In genomic region chr2:52741681-52742255, GRCm38 (mm10) we compare ENCODE assay signal across 8 mouse cellular contexts. TPM values are rescaled to one million over a fixed set of nuclear protein-coding genes. Genes with fewer than 3 reads are reported as not detected.
A peak's percentile ranks its signal among the peaks of the same experiment; 100 is the strongest.
DNase-seq lines count a peak whose midpoint lies in the region; ATAC-seq lines count a peak whose summit lies in the region.

No protein-coding gene starts in this region.

- peak overlapping the region; percentile 97 for H3K9ac ChIP-seq in neural tube, embryonic 11.5 days (ENCODE audit: low read length)
- peak overlapping the region; percentile 85 for H3K9ac ChIP-seq in hindbrain, embryonic 13.5 days
- H3K9ac ChIP-seq in liver, embryonic 16.5 days (ENCODE audit: low read depth, low read length): peak overlapping the region; percentile 86

- WGBS in neural tube, embryonic 11.5 days: under 1% methylated on average over 54 of the region's 54 CpGs
- WGBS in hindbrain, embryonic 13.5 days: under 1% methylated on average over 54 of the region's 54 CpGs
- under 1% methylated on average over 54 of the region's 54 CpGs for WGBS in liver, embryonic 16.5 days (ENCODE audit: insufficient replicate concordance)

- peak overlapping the region; percentile 77 for H3K4me3 ChIP-seq in neural tube, embryonic 11.5 days (ENCODE audit: low read depth, low read length)
- peak overlapping the region; percentile 87 for H3K4me3 ChIP-seq in hindbrain, embryonic 13.5 days
- H3K4me3 ChIP-seq in liver, embryonic 16.5 days (ENCODE audit: low read depth, low read length): peak overlapping the region; percentile 87

- no peaks in the 10 kb centered on the region for H3K36me3 ChIP-seq in neural tube, embryonic 11.5 days (ENCODE audit: control insufficient read depth, insufficient read depth, low read length)
- peaks cover 3% of the 10 kb centered on the region; the same call in 1 of the 2 replicates for H3K36me3 ChIP-seq in hindbrain, embryonic 13.5 days
- no peaks in the 10 kb centered on the region for H3K36me3 ChIP-seq in liver, embryonic 16.5 days (ENCODE audit: control insufficient read depth, insufficient read depth)

- H3K9me3 ChIP-seq in neural tube, embryonic 11.5 days (ENCODE audit: control insufficient read depth, low read length): no peaks in the 10 kb centered on the region
- no peaks in the 10 kb centered on the region for H3K9me3 ChIP-seq in hindbrain, embryonic 13.5 days
- H3K9me3 ChIP-seq in liver, embryonic 16.5 days (replicated peaks; ENCODE audit: control insufficient read depth, low read length): no peaks in the 10 kb centered on the region

- DNase-seq in neural tube, embryonic 11.5 days (ENCODE audit: low spot score): no peak
- no peak for DNase-seq in neural tube, embryonic 10.5 days (ENCODE audit: extremely low spot score, low spot score)
- DNase-seq in retina, embryonic 14.5 days (ENCODE audit: low spot score): peak; percentile 83
- no peak for DNase-seq in cerebellum, adult 9-11 months

- H3K4me1 ChIP-seq in neural tube, embryonic 11.5 days (ENCODE audit: control insufficient read depth, insufficient read depth, low read length): no peaks in the 10 kb centered on the region
- H3K4me1 ChIP-seq in hindbrain, embryonic 13.5 days (replicated peaks): peaks cover 18% of the 10 kb centered on the region
- H3K4me1 ChIP-seq in liver, embryonic 16.5 days (ENCODE audit: control insufficient read depth, low read depth, low read length): peaks cover 6% of the 10 kb centered on the region

- peak overlapping the region; percentile 61 for H3K4me2 ChIP-seq in neural tube, embryonic 11.5 days (ENCODE audit: low read depth)
- peak overlapping the region; percentile 61 for H3K4me2 ChIP-seq in hindbrain, embryonic 13.5 days
- peak overlapping the region; percentile 90 for H3K4me2 ChIP-seq in liver, embryonic 16.5 days (ENCODE audit: low read depth, low read length)

- peak overlapping the region; percentile 92 for H3K27ac ChIP-seq in neural tube, embryonic 11.5 days (ENCODE audit: low read depth, low read length)
- H3K27ac ChIP-seq in hindbrain, embryonic 13.5 days: peak overlapping the region; percentile 98
- H3K27ac ChIP-seq in liver, embryonic 16.5 days (ENCODE audit: low read length): peak overlapping the region; percentile 86

- no peaks in the 10 kb centered on the region for H3K27me3 ChIP-seq in neural tube, embryonic 11.5 days (ENCODE audit: control insufficient read depth, insufficient read depth, low read length)
- no peaks in the 10 kb centered on the region for H3K27me3 ChIP-seq in hindbrain, embryonic 13.5 days
- H3K27me3 ChIP-seq in liver, embryonic 16.5 days (ENCODE audit: control insufficient read depth, insufficient read depth, low read depth, low read length): no peaks in the 10 kb centered on the region

- peak; percentile 90 for ATAC-seq in neural tube, embryonic 11.5 days (ENCODE audit: insufficient read depth, low FRiP score, low TSS enrichment)
- ATAC-seq in activated CD4-positive, CD25-positive, alpha-beta regulatory T cell, adult 4 months: peak; percentile 73
- ATAC-seq in erythroblast, adult 5-6 weeks (replicated peaks; ENCODE audit: low FRiP score, poor library complexity, severe bottlenecking): peak; percentile 76
- ATAC-seq in hindbrain, embryonic 13.5 days (ENCODE audit: low FRiP score): peak; percentile 94
- ATAC-seq in liver, embryonic 16.5 days (ENCODE audit: low read depth): peak; percentile 85

RNA-seq across cellular contexts. Expression of gene Stam2, which starts 0.3 kb away (rescaled TPM):
- 45.8 and 46.1 TPM in 2 replicates for polyA plus RNA-seq in neural tube, embryonic 11.5 days (2014; fragmentation: Nextera tagmentation; extraction: Ambion mirVana)
- 10 to 100 TPM; 41.5 to 43.7 TPM for polyA plus RNA-seq in activated CD4-positive, CD25-positive, alpha-beta regulatory T cell, adult 4 months (2017; shearing (Covaris generic))
- 4.8 and 12.1 TPM in 2 replicates for total RNA-seq in erythroblast, adult 5-6 weeks (2015; ENCODE audit: low replicate concordance)
- 5.5 and 5.9 TPM in 2 replicates for total RNA-seq in erythroblast, adult 5-6 weeks (2017; ENCODE audit: low replicate concordance)
- polyA plus RNA-seq in hindbrain, embryonic 13.5 days (2015; fragmentation: Nextera tagmentation; extraction: Ambion mirVana): 40.9 and 42.0 TPM in 2 replicates
- 8.6 and 9.5 TPM in 2 replicates for polyA plus RNA-seq in liver, embryonic 16.5 days (2015; fragmentation: Nextera tagmentation; extraction: Ambion mirVana)
